Mouse (Mus musculus) urinary bladder, postnatal 36 days (tissue): ENCODE measurements at regions not wholly inside any gene's neighbourhood (a gene's known extent, or its start where the extent isn't known, plus 50 kb on each side); places are given as distances from the start of the nearest gene placed in this dataset.

Experiments
- DNase-seq, 2 experiments: peaks; one replicate each; pipeline ENCODE4 v3.0.0; 2022; ENCODE audit warnings: low spot score in 2 of 2, mixed read lengths in 1 of 2

GRCm38 (mm10) chr2:148175251-148175927 lies 128.6 kb upstream of the Foxa2 start:
- DNase-seq, result no peak

- no peak for DNase-seq
These were observed 133.5 kb upstream of the Foxa2 start for GRCm38 (mm10) chr2:148180245-148180644.

GRCm38 (mm10) chr2:148181518-148181917 lies 134.7 kb upstream of the Foxa2 start:
- no peak for DNase-seq

GRCm38 (mm10) chr2:148182492-148183052 lies 135.8 kb upstream of the Foxa2 start:
- no peak for DNase-seq

GRCm38 (mm10) chr2:148184801-148185212 lies 138.0 kb upstream of the Foxa2 start:
- peak in 1 of 2 experiments; percentile 10 for DNase-seq

GRCm38 (mm10) chr2:148186363-148186991 lies 139.7 kb upstream of the Foxa2 start:
- no peak for DNase-seq

GRCm38 (mm10) chr2:148188865-148189264 lies 142.1 kb upstream of the Foxa2 start:
- no peak for DNase-seq

GRCm38 (mm10) chr2:148189287-148189686 lies 142.5 kb upstream of the Foxa2 start:
- DNase-seq, result no peak

- no peak for DNase-seq
These were observed 146.2 kb upstream of the Foxa2 start for GRCm38 (mm10) chr2:148192946-148193345.

- peak in 1 of 2 experiments; percentile 17 for DNase-seq
These were observed 150.7 kb upstream of the Foxa2 start for GRCm38 (mm10) chr2:148197375-148198015.

GRCm38 (mm10) chr2:148206633-148207032 lies 159.9 kb upstream of the Foxa2 start:
- no peak for DNase-seq

GRCm38 (mm10) chr2:148210813-148211212 lies 164.0 kb upstream of the Foxa2 start:
- DNase-seq, result no peak

GRCm38 (mm10) chr2:148217136-148217535 lies 170.4 kb upstream of the Foxa2 start:
- no peak for DNase-seq

- no peak for DNase-seq
These were observed 161.3 kb upstream of the Sstr4 start for GRCm38 (mm10) chr2:148233691-148234300.

GRCm38 (mm10) chr2:148237121-148237520 lies 158.0 kb upstream of the Sstr4 start:
- no peak for DNase-seq

- DNase-seq, result no peak
These were observed 156.1 kb upstream of the Sstr4 start for GRCm38 (mm10) chr2:148239046-148239445.

GRCm38 (mm10) chr2:148242242-148242641 lies 152.9 kb upstream of the Sstr4 start:
- no peak for DNase-seq

GRCm38 (mm10) chr2:148245575-148245974 lies 149.6 kb upstream of the Sstr4 start:
- no peak for DNase-seq

GRCm38 (mm10) chr2:148250902-148251301 lies 144.2 kb upstream of the Sstr4 start:
- DNase-seq, result no peak

- no peak for DNase-seq
These were observed 139.5 kb upstream of the Sstr4 start for GRCm38 (mm10) chr2:148255662-148256061.

- no peak for DNase-seq
These were observed 130.9 kb upstream of the Sstr4 start for GRCm38 (mm10) chr2:148264111-148264730.

- no peak for DNase-seq
These were observed 115.9 kb upstream of the Sstr4 start for GRCm38 (mm10) chr2:148279200-148279599.
